Mouse (Mus musculus) right cerebral cortex, postnatal 36 days (tissue): Measurements from ENCODE around the gene Fhit.

Experiments
- DNase-seq, 2 experiments: peaks; one replicate each; pipeline ENCODE4 v3.0.0; 2022; ENCODE audit warnings: low spot score in 2 of 2, mixed read lengths in 1 of 2

The Fhit gene

GRCm38 (mm10) chr14:10133873-10134272, 1028.0 kb downstream of the Fhit start:
- no peak for DNase-seq

- no peak for DNase-seq
Observed at GRCm38 (mm10) chr14:10129675-10130074, 1032.2 kb downstream of the Fhit start.

GRCm38 (mm10) chr14:10129088-10129487, 1032.7 kb downstream of the Fhit start:
- no peak for DNase-seq

GRCm38 (mm10) chr14:10126536-10126935, 1035.3 kb downstream of the Fhit start:
- DNase-seq, result no peak

- no peak for DNase-seq
Observed at GRCm38 (mm10) chr14:10122176-10122575, 1039.7 kb downstream of the Fhit start.

GRCm38 (mm10) chr14:10096236-10096635, 1065.6 kb downstream of the Fhit start:
- DNase-seq, result no peak

GRCm38 (mm10) chr14:10079062-10079461, 1082.8 kb downstream of the Fhit start:
- no peak for DNase-seq

GRCm38 (mm10) chr14:10049947-10050346, 1111.9 kb downstream of the Fhit start:
- DNase-seq, result no peak

GRCm38 (mm10) chr14:10047123-10047783, 1114.6 kb downstream of the Fhit start:
- DNase-seq, result no peak

GRCm38 (mm10) chr14:10046336-10047122, 1115.3 kb downstream of the Fhit start:
- no peak for DNase-seq

- no peak for DNase-seq
Observed at GRCm38 (mm10) chr14:10038021-10038420, 1123.8 kb downstream of the Fhit start.

- no peak for DNase-seq
Observed at GRCm38 (mm10) chr14:10036685-10037215, 1125.1 kb downstream of the Fhit start.

GRCm38 (mm10) chr14:10035682-10036081, 1126.2 kb downstream of the Fhit start:
- DNase-seq, result no peak

GRCm38 (mm10) chr14:10035270-10035669, 1126.6 kb downstream of the Fhit start:
- no peak for DNase-seq

- no peak for DNase-seq
Observed at GRCm38 (mm10) chr14:10023382-10023781, 1138.5 kb downstream of the Fhit start.

GRCm38 (mm10) chr14:10022304-10022703, 1139.5 kb downstream of the Fhit start:
- DNase-seq, result no peak

- DNase-seq, result no peak
Observed at GRCm38 (mm10) chr14:10020400-10021140, 1141.3 kb downstream of the Fhit start.

GRCm38 (mm10) chr14:10013817-10014266, 1148.0 kb downstream of the Fhit start:
- no peak for DNase-seq

GRCm38 (mm10) chr14:10013003-10013816, 1148.6 kb downstream of the Fhit start:
- no peak for DNase-seq

GRCm38 (mm10) chr14:10006278-10006677, 1155.6 kb downstream of the Fhit start:
- no peak for DNase-seq

GRCm38 (mm10) chr14:10003847-10004246, 1158.0 kb downstream of the Fhit start:
- no peak for DNase-seq
